Mouse (Mus musculus): ENCODE measurements at regions not wholly inside any gene's neighbourhood (a gene's known extent, or its start where the extent isn't known, plus 50 kb on each side); places are given as distances from the start of the nearest gene placed in this dataset.

DNA sequence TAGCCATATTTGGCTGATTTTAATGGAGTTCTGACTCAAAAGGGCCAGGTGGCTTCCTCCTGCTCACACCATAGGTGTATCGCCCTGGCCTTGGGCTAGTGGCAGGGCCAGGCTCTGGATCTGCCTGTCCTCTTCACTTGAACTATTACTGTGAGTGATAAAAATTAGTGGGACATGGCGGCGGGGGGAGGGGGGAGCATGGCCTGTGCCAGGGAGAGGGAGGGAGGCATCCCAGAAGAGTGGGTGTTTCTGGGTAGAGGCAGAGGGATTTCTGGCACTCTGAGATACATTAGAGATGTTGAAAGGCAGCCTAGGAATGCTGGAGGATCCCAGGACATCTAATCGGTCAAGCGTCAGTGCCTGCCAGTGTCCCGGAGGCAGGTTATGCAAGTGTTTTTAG lies 395.4 kb downstream of the Tbc1d22a start:
- TF ChIP-seq CTCF (IDR thresholded peaks at IDR 0.05; ENCODE audit: borderline replicate concordance, insufficient read depth, low read depth, low read length) (no peak), POLR2A (IDR thresholded peaks at IDR 0.05; ENCODE audit: borderline replicate concordance, insufficient read depth, low read length) (no peak)

Measured in cerebellum, adult 2 months (tissue).